Mouse (Mus musculus): ENCODE results near the gene Otoa. TPM values are rescaled to one million over a fixed set of nuclear protein-coding genes. Genes with fewer than 3 reads are reported as not detected.

The Otoa gene
- polyA plus RNA-seq, 1 experiment: not detected

- no peak for TF ChIP-seq TAL1 (IDR thresholded peaks at IDR 0.05; ENCODE audit: low read length)
- TF ChIP-seq GATA1 (IDR thresholded peaks at IDR 0.05; ENCODE audit: low read length): no peak
- Histone ChIP-seq H3K4me3 (replicated peaks) (no peak overlapping the region), H3K9me3 (ENCODE audit: control insufficient read depth, low read length) (no peaks in the 10 kb centered on the region), H3K4me1 (ENCODE audit: control insufficient read depth) (peaks cover 7% of the 10 kb centered on the region), H3K27me3 (ENCODE audit: control insufficient read depth) (no peaks in the 10 kb centered on the region), H3K36me3 (ENCODE audit: control insufficient read depth) (peaks cover 12% of the 10 kb centered on the region)
These were observed 35.6 kb upstream of the Otoa start for GRCm38 (mm10) chr7:121045671-121046453.

- Histone ChIP-seq H3K4me3 (replicated peaks) (no peak overlapping the region), H3K27me3 (ENCODE audit: control insufficient read depth) (no peaks in the 10 kb centered on the region), H3K36me3 (ENCODE audit: control insufficient read depth) (peaks cover 23% of the 10 kb centered on the region), H3K4me1 (ENCODE audit: control insufficient read depth) (no peaks in the 10 kb centered on the region; the same call in 1 of the 2 replicates), H3K9me3 (ENCODE audit: control insufficient read depth, low read length) (no peaks in the 10 kb centered on the region)
- TF ChIP-seq GATA1 (IDR thresholded peaks at IDR 0.05; ENCODE audit: low read length) (no peak), TAL1 (IDR thresholded peaks at IDR 0.05; ENCODE audit: low read length) (no peak)
These were observed 33.8 kb upstream of the Otoa start for GRCm38 (mm10) chr7:121047624-121048023.

GRCm38 (mm10) chr7:121053071-121053470, 28.4 kb upstream of the Otoa start:
- Histone ChIP-seq H3K9me3 (ENCODE audit: control insufficient read depth, low read length) (no peaks in the 10 kb centered on the region), H3K4me1 (ENCODE audit: control insufficient read depth) (no peaks in the 10 kb centered on the region), H3K36me3 (ENCODE audit: control insufficient read depth) (peaks cover 60% of the 10 kb centered on the region)

GRCm38 (mm10) chr7:121059477-121060218, 21.8 kb upstream of the Otoa start:
- H3K36me3 ChIP-seq (ENCODE audit: control insufficient read depth): peaks cover 56% of the 10 kb centered on the region
- no peaks in the 10 kb centered on the region for H3K27me3 ChIP-seq (ENCODE audit: control insufficient read depth)
- H3K4me1 ChIP-seq (ENCODE audit: control insufficient read depth): no peaks in the 10 kb centered on the region
- no peaks in the 10 kb centered on the region for H3K9me3 ChIP-seq (ENCODE audit: control insufficient read depth, low read length)
- TF ChIP-seq GATA1 (IDR thresholded peaks at IDR 0.05; ENCODE audit: low read length) (no peak), TAL1 (IDR thresholded peaks at IDR 0.05; ENCODE audit: low read length) (no peak)
- no peak overlapping the region for H3K4me3 ChIP-seq (replicated peaks)

More at GRCm38 (mm10) chr7:121053071-121053470, 28.4 kb upstream of the Otoa start:
- no peak overlapping the region for H3K4me3 ChIP-seq (replicated peaks)
- TF ChIP-seq GATA1 (IDR thresholded peaks at IDR 0.05; ENCODE audit: low read length) (no peak), TAL1 (IDR thresholded peaks at IDR 0.05; ENCODE audit: low read length) (no peak)
- no peaks in the 10 kb centered on the region for H3K27me3 ChIP-seq (ENCODE audit: control insufficient read depth)

GRCm38 (mm10) chr7:121064309-121064708, 17.1 kb upstream of the Otoa start:
- Histone ChIP-seq H3K27me3 (ENCODE audit: control insufficient read depth) (no peaks in the 10 kb centered on the region), H3K4me1 (ENCODE audit: control insufficient read depth) (no peaks in the 10 kb centered on the region), H3K36me3 (ENCODE audit: control insufficient read depth) (peaks cover 43% of the 10 kb centered on the region), H3K4me3 (replicated peaks) (no peak overlapping the region), H3K9me3 (ENCODE audit: control insufficient read depth, low read length) (no peaks in the 10 kb centered on the region)
- TF ChIP-seq GATA1 (IDR thresholded peaks at IDR 0.05; ENCODE audit: low read length) (no peak), TAL1 (IDR thresholded peaks at IDR 0.05; ENCODE audit: low read length) (no peak)

GRCm38 (mm10) chr7:121071276-121071675, 10.2 kb upstream of the Otoa start:
- Histone ChIP-seq H3K36me3 (ENCODE audit: control insufficient read depth) (peaks cover 54% of the 10 kb centered on the region), H3K9me3 (ENCODE audit: control insufficient read depth, low read length) (no peaks in the 10 kb centered on the region), H3K27me3 (ENCODE audit: control insufficient read depth) (no peaks in the 10 kb centered on the region), H3K4me3 (replicated peaks) (no peak overlapping the region), H3K4me1 (ENCODE audit: control insufficient read depth) (no peaks in the 10 kb centered on the region)
- TF ChIP-seq GATA1 (IDR thresholded peaks at IDR 0.05; ENCODE audit: low read length): no peak
- no peak for TF ChIP-seq TAL1 (IDR thresholded peaks at IDR 0.05; ENCODE audit: low read length)

- Histone ChIP-seq H3K4me3 (replicated peaks) (no peak overlapping the region), H3K36me3 (ENCODE audit: control insufficient read depth) (peaks cover 57% of the 10 kb centered on the region), H3K9me3 (ENCODE audit: control insufficient read depth, low read length) (no peaks in the 10 kb centered on the region), H3K4me1 (ENCODE audit: control insufficient read depth) (no peaks in the 10 kb centered on the region), H3K27me3 (ENCODE audit: control insufficient read depth) (no peaks in the 10 kb centered on the region)
- TF ChIP-seq TAL1 (IDR thresholded peaks at IDR 0.05; ENCODE audit: low read length) (no peak), GATA1 (IDR thresholded peaks at IDR 0.05; ENCODE audit: low read length) (no peak)
These were observed 8.9 kb upstream of the Otoa start for GRCm38 (mm10) chr7:121072506-121072905.

GRCm38 (mm10) chr7:121074281-121074680, 7.2 kb upstream of the Otoa start, which contains the start of gene Igsf6:
Gene Igsf6, minus strand, starts transcription at chr7:121074572.
- Histone ChIP-seq H3K4me1 (ENCODE audit: control insufficient read depth) (no peaks in the 10 kb centered on the region), H3K9me3 (ENCODE audit: control insufficient read depth, low read length) (no peaks in the 10 kb centered on the region), H3K36me3 (ENCODE audit: control insufficient read depth) (peaks cover 61% of the 10 kb centered on the region), H3K4me3 (replicated peaks) (no peak within 1 kb of the TSS), H3K27me3 (ENCODE audit: control insufficient read depth) (no peaks in the 10 kb centered on the region)
- TF ChIP-seq GATA1 (IDR thresholded peaks at IDR 0.05; ENCODE audit: low read length): no peak
- TF ChIP-seq TAL1 (IDR thresholded peaks at IDR 0.05; ENCODE audit: low read length): no peak

GRCm38 (mm10) chr7:121074801-121075400, 6.5 kb upstream of the Otoa start:
- no peaks in the 10 kb centered on the region for H3K4me1 ChIP-seq (ENCODE audit: control insufficient read depth)
- TF ChIP-seq TAL1 (IDR thresholded peaks at IDR 0.05; ENCODE audit: low read length) (no peak), GATA1 (IDR thresholded peaks at IDR 0.05; ENCODE audit: low read length) (no peak)
- H3K4me3 ChIP-seq (replicated peaks): no peak overlapping the region
- peaks cover 58% of the 10 kb centered on the region for H3K36me3 ChIP-seq (ENCODE audit: control insufficient read depth)
- no peaks in the 10 kb centered on the region for H3K9me3 ChIP-seq (ENCODE audit: control insufficient read depth, low read length)
- no peaks in the 10 kb centered on the region for H3K27me3 ChIP-seq (ENCODE audit: control insufficient read depth)

All from erythroblast, embryonic 14.5 days (primary cell).